Mouse (Mus musculus) ES-Bruce4 (cell line): ENCODE data around the gene Sfxn5. TPM values are rescaled to one million over a fixed set of nuclear protein-coding genes. Genes with fewer than 3 reads are reported as not detected.

ENCODE experiments used
- H3K27ac ChIP-seq: 2 replicates; pipeline ENCODE4 v1.5.1; 2012; ENCODE audit warnings: low read length, inconsistent platforms; ENCODE audit not compliant: insufficient read depth
- H3K27me3 ChIP-seq: 2 replicates; pipeline ENCODE4 v1.6.1; 2012; ENCODE audit warnings: mild to moderate bottlenecking, low read length, inconsistent platforms; ENCODE audit not compliant: control insufficient read depth, poor library complexity, insufficient read depth, severe bottlenecking
- H3K36me3 ChIP-seq: 2 replicates; pipeline ENCODE4 v1.6.1; 2012; ENCODE audit warnings: inconsistent platforms, mild to moderate bottlenecking, low read length, moderate library complexity; ENCODE audit not compliant: control insufficient read depth, poor library complexity, insufficient read depth, severe bottlenecking
- H3K4me1 ChIP-seq: one replicate; pipeline ENCODE4 v1.8.1; 2011; ENCODE audit warnings: low read length; ENCODE audit not compliant: control insufficient read depth, insufficient read depth
- H3K4me3 ChIP-seq: 2 replicates; pipeline ENCODE4 v1.5.1; 2011; ENCODE audit warnings: low read depth, mild to moderate bottlenecking, low read length
- H3K9ac ChIP-seq: 2 replicates; pipeline ENCODE4 v1.6.1; 2012; ENCODE audit warnings: low read depth, mild to moderate bottlenecking, inconsistent platforms; ENCODE audit not compliant: poor library complexity, severe bottlenecking
- H3K9me3 ChIP-seq: replicated peaks from 2 replicates; pipeline ENCODE4 v1.6.1; 2012; ENCODE audit warnings: mild to moderate bottlenecking, low read length, inconsistent platforms; ENCODE audit not compliant: control insufficient read depth, poor library complexity, insufficient read depth, severe bottlenecking
- CTCF ChIP-seq: IDR thresholded peaks from one replicate; pipeline ENCODE4 v1.8.1; 2011; ENCODE audit warnings: low read depth, low read length
- EP300 ChIP-seq: IDR thresholded peaks from 2 replicates; pipeline ENCODE4 v1.6.1; 2011; ENCODE audit warnings: low read depth, low read length; ENCODE audit not compliant: insufficient read depth
- POLR2A ChIP-seq: IDR thresholded peaks from one replicate; pipeline ENCODE4 v1.8.1; 2011; ENCODE audit warnings: low read length; ENCODE audit not compliant: insufficient read depth
- polyA plus RNA-seq: library from polyadenylated mRNA; stranded (reverse); fragments of >200 nt; gene quantifications from 2 replicates; pipeline ENCODE4 v1.2.4, GENCODE M21; 2011; ENCODE audit warnings: low read depth; ENCODE audit not compliant: missing spikeins, insufficient read depth, insufficient read length

Sfxn5 gene
- polyA plus RNA-seq, 1 experiment: 6.0 TPM

GRCm38 (mm10) chr6:85197951-85198350 is 135.3 kb downstream of the Sfxn5 start:
- H3K27me3 ChIP-seq: no peaks in the 10 kb centered on the region; the same call in 1 of the 2 replicates
- no peak for TF ChIP-seq CTCF
- no peak for TF ChIP-seq POLR2A
- TF ChIP-seq EP300: no peak
- no peak overlapping the region for H3K9ac ChIP-seq
- H3K9me3 ChIP-seq: no peaks in the 10 kb centered on the region
- H3K4me1 ChIP-seq: no peaks in the 10 kb centered on the region
- H3K36me3 ChIP-seq: no peaks in the 10 kb centered on the region
- no peak overlapping the region for H3K4me3 ChIP-seq
- no peak overlapping the region for H3K27ac ChIP-seq

DNA sequence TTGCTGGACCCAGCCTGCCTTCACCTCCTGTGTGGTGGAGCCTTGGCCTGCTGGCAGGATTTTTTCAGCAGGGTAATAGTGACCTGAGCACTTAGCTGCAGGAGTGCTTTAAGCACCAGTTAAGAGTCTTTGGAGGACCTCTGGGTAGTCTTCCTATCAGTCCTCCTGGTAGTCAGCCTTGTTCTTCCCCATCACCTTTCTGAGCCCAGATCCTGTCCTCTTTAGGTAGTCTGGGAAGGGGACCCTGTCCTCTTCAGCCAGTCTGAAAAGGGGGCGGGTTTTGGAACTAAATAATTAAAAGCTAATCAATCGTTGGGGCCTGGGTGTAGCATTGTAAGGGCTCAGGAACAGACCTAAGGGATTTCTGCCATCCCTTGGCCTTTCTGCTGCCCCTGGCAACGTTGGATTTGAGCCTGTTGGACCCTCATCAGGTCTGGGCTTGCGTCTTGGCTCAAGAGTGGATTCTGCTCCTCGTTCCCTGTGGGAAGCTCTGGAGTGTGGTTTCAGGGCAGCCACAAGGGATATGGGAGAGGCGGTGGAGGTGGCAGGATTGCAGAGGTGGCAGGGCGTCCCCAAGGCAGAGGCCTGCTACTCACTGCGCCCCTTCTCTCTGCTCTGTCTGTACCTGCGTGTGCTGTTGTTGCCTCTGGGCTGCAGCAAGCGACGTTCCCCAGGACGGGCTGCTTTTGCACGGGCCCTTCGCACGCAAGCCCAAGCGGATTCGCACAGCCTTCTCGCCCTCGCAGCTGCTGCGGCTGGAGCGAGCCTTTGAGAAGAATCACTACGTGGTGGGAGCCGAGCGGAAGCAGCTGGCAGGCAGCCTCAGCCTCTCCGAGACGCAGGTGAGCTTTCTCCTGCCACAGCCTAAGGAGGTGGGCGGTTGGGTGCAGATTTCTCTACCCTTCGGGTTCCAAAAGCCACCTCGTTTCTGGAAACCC is 139.6 kb downstream of the Sfxn5 start:
- Histone ChIP-seq H3K9ac (no peak overlapping the region), H3K4me3 (peak overlapping the region; percentile 42), H3K9me3 (no peaks in the 10 kb centered on the region), H3K27me3 (peaks cover 16% of the 10 kb centered on the region), H3K27ac (no peak overlapping the region), H3K36me3 (no peaks in the 10 kb centered on the region), H3K4me1 (no peaks in the 10 kb centered on the region)
- TF ChIP-seq POLR2A (no peak), EP300 (no peak), CTCF (no peak)

DNA sequence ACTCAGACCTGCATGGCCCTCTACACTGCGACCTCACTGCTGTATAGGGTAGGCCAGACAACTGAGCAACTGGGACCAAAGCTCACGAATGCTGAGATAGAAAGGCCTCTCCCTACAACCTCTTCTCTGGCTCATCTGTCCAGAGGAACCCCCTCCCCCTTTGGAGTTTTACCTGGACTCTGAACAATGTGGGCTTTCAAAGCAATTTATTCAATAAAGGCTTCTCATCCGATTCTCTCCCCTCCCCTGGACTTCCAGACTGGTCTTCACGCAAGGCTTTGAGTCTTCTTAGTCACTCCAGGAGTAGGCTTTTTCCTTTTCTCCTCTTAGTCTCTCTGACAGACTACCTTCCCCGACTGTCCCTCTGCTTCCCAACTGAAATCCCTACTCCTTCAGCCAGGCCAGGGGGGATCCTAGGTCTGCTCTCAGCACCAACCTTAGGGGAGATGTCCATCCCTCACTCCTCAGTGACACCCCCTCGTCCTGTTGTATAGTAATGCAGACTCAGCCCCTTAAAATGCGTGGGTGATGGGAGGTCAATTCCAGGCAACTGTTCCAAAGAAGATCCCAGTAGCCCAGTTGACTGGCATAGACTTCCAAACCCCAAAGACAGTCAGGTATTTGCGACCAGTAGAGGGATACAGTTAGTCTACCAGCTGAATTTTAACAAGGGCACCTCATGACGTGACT is 141.3 kb downstream of the Sfxn5 start:
- no peak overlapping the region for H3K9ac ChIP-seq
- TF ChIP-seq POLR2A: no peak
- TF ChIP-seq CTCF: no peak
- no peak for TF ChIP-seq EP300
- H3K27ac ChIP-seq: no peak overlapping the region
- peaks cover 24% of the 10 kb centered on the region for H3K27me3 ChIP-seq
- no peaks in the 10 kb centered on the region for H3K4me1 ChIP-seq
- H3K9me3 ChIP-seq: no peaks in the 10 kb centered on the region
- H3K36me3 ChIP-seq: no peaks in the 10 kb centered on the region
- H3K4me3 ChIP-seq: no peak overlapping the region

- no peaks in the 10 kb centered on the region for H3K4me1 ChIP-seq
Measured at GRCm38 (mm10) chr6:85190671-85191070, 142.6 kb downstream of the Sfxn5 start.

DNA sequence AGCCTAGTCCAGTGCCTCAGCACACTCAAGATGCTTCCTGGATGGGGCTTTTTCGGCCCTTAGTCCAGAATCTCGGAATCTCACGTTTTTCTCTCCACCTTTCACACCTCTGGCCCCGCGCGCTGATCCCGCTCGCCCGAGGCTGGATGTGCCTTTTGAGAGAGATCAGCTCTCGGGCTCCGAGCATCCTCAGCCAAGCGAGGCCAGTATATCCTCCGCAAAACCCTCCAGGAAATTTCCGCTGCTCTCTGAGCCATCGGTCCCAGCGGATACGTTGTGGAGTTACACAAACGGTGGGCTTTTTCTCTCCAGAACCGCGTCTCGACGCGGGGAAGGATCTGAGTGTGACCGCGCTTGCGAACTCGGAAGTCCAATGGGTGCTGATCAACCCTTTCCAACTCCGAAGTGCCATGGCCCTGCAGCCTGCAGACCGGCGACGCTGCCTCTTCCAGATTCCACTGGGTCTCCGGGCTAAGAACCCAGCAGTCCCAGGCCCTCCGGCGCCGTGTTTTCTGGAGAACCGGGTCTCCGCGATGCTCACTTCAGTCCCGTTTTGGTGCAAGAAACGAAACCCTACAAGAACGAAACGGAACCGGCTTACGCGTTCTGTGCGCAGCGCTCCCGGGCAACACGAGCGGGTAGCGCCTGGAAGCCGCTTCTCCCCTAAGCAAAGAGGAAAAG is 143.2 kb downstream of the Sfxn5 start:
- Histone ChIP-seq H3K27me3 (peaks cover 28% of the 10 kb centered on the region), H3K36me3 (no peaks in the 10 kb centered on the region), H3K4me3 (no peak overlapping the region), H3K4me1 (no peaks in the 10 kb centered on the region), H3K27ac (no peak overlapping the region), H3K9ac (no peak overlapping the region), H3K9me3 (no peaks in the 10 kb centered on the region)
- no peak for TF ChIP-seq CTCF
- no peak for TF ChIP-seq POLR2A
- TF ChIP-seq EP300: no peak

More at GRCm38 (mm10) chr6:85190671-85191070, 142.6 kb downstream of the Sfxn5 start:
- H3K9me3 ChIP-seq: no peaks in the 10 kb centered on the region
- H3K36me3 ChIP-seq: no peaks in the 10 kb centered on the region
- no peak overlapping the region for H3K27ac ChIP-seq
- peaks cover 26% of the 10 kb centered on the region for H3K27me3 ChIP-seq
- no peak overlapping the region for H3K9ac ChIP-seq
- no peak for TF ChIP-seq POLR2A
- TF ChIP-seq CTCF: no peak
- no peak for TF ChIP-seq EP300
- no peak overlapping the region for H3K4me3 ChIP-seq
